Mouse (Mus musculus) limb, embryonic 12.5 days (tissue): ENCODE data around the gene Methig1. TPM values are rescaled to one million over a fixed set of nuclear protein-coding genes. Genes with fewer than 3 reads are reported as not detected.
"Not testable (repeated sequence)": the region's sequence is repeated elsewhere in the genome, so short reads cannot be mapped to it uniquely, and the experiment has no call there.

Source experiments
- ATAC-seq: fragments of 200-750 bp; cut with Nextera tagmentation; 2 replicates; pipeline ENCODE4 v1.8.0; 2017; ENCODE audit warnings: low read depth, moderate TSS enrichment; ENCODE audit not compliant: insufficient number of reproducible peaks, insufficient read depth, low FRiP score, low TSS enrichment
- H3K27ac ChIP-seq: fragments of 300-500 bp; sonication (generic); 2 replicates; pipeline ENCODE4 v1.5.1; 2016; ENCODE audit warnings: mild to moderate bottlenecking, moderate library complexity
- H3K27me3 ChIP-seq: fragments of 300-500 bp; sonication (generic); 2 replicates; pipeline ENCODE4 v1.6.1; 2016; ENCODE audit warnings: mild to moderate bottlenecking, moderate library complexity
- H3K36me3 ChIP-seq: fragments of 300-500 bp; sonication (generic); 2 replicates; pipeline ENCODE4 v1.6.1; 2016; ENCODE audit warnings: mild to moderate bottlenecking, moderate library complexity
- H3K4me1 ChIP-seq: fragments of 300-500 bp; sonication (generic); replicated peaks from 2 replicates; pipeline ENCODE4 v1.6.1; 2016
- H3K4me2 ChIP-seq: fragments of 300-500 bp; sonication (generic); 2 replicates; pipeline ENCODE4 v1.6.1; 2016; ENCODE audit warnings: mild to moderate bottlenecking, moderate library complexity
- H3K4me3 ChIP-seq: fragments of 300-500 bp; sonication (generic); replicated peaks from 2 replicates; pipeline ENCODE4 v1.5.1; 2016; ENCODE audit warnings: mild to moderate bottlenecking
- H3K9ac ChIP-seq: fragments of 300-500 bp; sonication (generic); replicated peaks from 2 replicates; pipeline ENCODE4 v1.6.1; 2016; ENCODE audit warnings: mild to moderate bottlenecking, moderate library complexity
- H3K9me3 ChIP-seq: fragments of 300-500 bp; sonication (generic); 2 replicates; pipeline ENCODE4 v1.6.1; 2016; ENCODE audit warnings: mild to moderate bottlenecking, moderate library complexity
- WGBS: fragments of 180-500 bp; shearing (Covaris S2); methylation state at CpG from one replicate; pipeline ENCODE4 v1.1.7; 2016; 5-methylcytosine and 5-hydroxymethylcytosine counted together
- polyA plus RNA-seq: library from polyadenylated mRNA; unstranded; fragments of >200 nt; fragmentation: Nextera tagmentation; extraction: Ambion mirVana; gene quantifications from 2 replicates; pipeline ENCODE4 v1.2.1, GENCODE M21; 2016

The Methig1 gene
- polyA plus RNA-seq, 1 experiment from 2014 or later = 0.21 TPM

DNA sequence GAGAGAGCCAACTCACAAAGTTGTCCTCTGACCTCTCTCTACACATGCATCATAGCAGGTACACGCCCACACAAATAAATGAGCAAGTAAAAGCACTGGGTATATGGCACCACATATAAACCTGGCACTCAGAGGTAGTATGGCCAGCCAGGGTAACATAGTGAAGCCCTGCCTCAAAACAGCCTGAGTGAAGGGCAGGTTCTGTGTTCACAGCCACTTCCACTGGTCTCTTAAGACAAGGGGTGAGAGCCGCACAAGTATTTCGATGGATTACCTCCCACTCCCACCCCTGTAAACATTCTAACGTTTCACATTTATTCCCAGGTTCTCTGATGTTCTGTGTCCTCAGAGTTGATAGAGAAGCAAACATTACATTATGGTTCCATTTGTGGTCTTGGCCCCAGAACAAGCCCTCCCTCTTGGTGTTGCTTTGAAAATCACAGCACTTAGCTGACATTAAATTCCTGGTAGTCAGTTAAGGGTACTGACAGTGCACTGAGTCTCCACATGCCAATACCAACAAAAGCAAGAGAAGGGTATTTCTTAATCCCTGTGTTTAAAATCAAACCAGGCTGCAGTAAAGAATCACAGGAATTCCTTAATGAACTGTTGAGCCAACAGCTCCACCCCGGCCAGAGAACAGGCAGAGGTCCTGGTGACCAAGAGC lies 11.5 kb upstream of the Methig1 start:
- ATAC-seq, H3K27me3 ChIP-seq, H3K4me1 ChIP-seq, H3K36me3 ChIP-seq, H3K4me2 ChIP-seq, H3K4me3 ChIP-seq, H3K9ac ChIP-seq, H3K27ac ChIP-seq: not testable (repeated sequence)
- WGBS = 74% methylated on average over 4 of the region's 5 CpGs
- H3K9me3 ChIP-seq = peaks cover 11% of the 10 kb centered on the region

DNA sequence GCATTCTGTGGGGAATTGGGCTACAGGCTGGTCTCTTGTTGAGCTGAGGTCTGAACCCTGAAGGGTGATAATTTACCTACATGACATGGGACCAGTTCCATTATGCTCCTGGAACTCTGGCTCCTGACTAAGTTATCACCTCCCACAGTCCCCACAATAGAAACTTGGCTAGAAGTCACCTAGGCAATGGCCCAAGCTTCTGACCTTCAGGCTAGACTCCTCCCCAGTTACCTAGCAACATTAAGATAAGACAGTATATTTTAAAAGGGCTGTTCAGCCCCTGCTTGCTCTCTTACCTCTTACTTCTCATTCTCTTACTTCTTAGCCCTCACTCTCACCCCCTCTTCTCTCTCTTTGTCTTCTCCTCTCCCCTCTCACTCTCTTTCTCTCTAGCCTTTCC lies 7.5 kb upstream of the Methig1 start:
- Histone ChIP-seq H3K4me3 (no peak overlapping the region), H3K27ac (no peak overlapping the region), H3K9me3 (peaks cover 13% of the 10 kb centered on the region), H3K4me1 (no peaks in the 10 kb centered on the region), H3K9ac (no peak overlapping the region), H3K27me3 (no peaks in the 10 kb centered on the region; the same call in 1 of the 2 replicates), H3K4me2 (no peak overlapping the region), H3K36me3 (no peaks in the 10 kb centered on the region)
- ATAC-seq = no peak

DNA sequence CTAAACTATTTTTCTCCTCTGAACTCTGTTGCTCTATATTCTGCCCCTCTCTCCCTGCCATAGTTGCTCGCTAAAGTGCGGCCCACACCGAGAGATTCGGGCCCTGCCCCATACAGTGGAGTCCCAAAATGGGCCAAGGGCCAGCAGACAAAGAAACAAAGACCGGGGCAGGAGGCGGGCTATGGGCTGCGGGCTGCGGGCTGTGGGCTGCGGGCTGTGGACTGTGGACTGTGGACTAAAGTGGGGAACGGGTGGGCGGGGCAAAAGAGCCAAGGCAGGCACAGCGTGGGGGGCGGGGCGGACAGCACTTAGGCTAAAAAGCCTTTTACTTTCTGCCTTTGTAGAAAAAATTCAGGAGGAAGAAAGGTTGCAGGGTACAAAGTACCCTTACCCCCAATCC lies 6.2 kb upstream of the Methig1 start:
- Histone ChIP-seq H3K4me3 (no peak overlapping the region), H3K9ac (no peak overlapping the region), H3K9me3 (peaks cover 13% of the 10 kb centered on the region), H3K27ac (peak overlapping the region; percentile 66; the same call in 1 of the 2 replicates), H3K36me3 (no peaks in the 10 kb centered on the region), H3K4me1 (peaks cover 8% of the 10 kb centered on the region), H3K4me2 (no peak overlapping the region), H3K27me3 (no peaks in the 10 kb centered on the region; the same call in 1 of the 2 replicates)
- ATAC-seq = no peak
- WGBS = 72% methylated on average over 14 of the region's 14 CpGs

GRCm38 (mm10) chr15:100349496-100349895 lies 3.5 kb upstream of the Methig1 start:
- Histone ChIP-seq H3K4me2 (no peak overlapping the region), H3K27ac (no peak overlapping the region), H3K9me3 (peaks cover 13% of the 10 kb centered on the region), H3K27me3 (no peaks in the 10 kb centered on the region; the same call in 1 of the 2 replicates), H3K36me3 (no peaks in the 10 kb centered on the region), H3K4me1 (peaks cover 13% of the 10 kb centered on the region), H3K9ac (no peak overlapping the region), H3K4me3 (no peak overlapping the region)
- WGBS = 30% methylated on average over 2 of the region's 2 CpGs
- ATAC-seq = no peak

- WGBS = 53% methylated on average over 6 of the region's 6 CpGs
- no peak overlapping the region for H3K4me3 ChIP-seq
- peaks cover 13% of the 10 kb centered on the region for H3K4me1 ChIP-seq
- no peak overlapping the region for H3K9ac ChIP-seq
- no peak overlapping the region for H3K27ac ChIP-seq
- H3K9me3 ChIP-seq = 0 out of 2 replicates have a peak, but pooled peaks cover 1% of the 10 kb centered on the region
- H3K36me3 ChIP-seq = no peaks in the 10 kb centered on the region
- ATAC-seq = no peak
- no peak overlapping the region for H3K4me2 ChIP-seq
- no peaks in the 10 kb centered on the region; the same call in 1 of the 2 replicates for H3K27me3 ChIP-seq
These were observed 1.4 kb upstream of the Methig1 start for GRCm38 (mm10) chr15:100351501-100352060.

DNA sequence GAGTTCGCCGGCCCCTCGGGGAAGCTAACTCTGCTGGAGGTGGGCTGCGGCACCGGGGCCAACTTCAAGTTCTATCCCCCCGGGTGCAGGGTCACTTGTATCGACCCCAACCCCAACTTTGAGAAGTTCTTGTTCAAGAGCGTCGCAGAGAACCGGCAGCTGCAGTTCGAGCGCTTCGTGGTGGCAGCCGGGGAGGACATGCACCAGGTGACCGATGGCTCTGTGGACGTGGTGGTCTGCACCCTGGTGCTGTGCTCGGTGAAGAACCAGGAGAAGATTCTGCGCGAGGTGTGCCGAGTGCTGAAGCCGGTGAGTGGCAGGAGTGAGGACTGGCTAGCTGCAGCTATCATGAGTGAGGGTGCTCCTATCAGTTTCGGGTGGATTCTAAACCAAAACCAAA lies 450 bp downstream of the Methig1 start:
- WGBS = 91% methylated on average over 22 of the region's 22 CpGs
- H3K9ac ChIP-seq, H3K4me3 ChIP-seq, H3K27ac ChIP-seq, H3K27me3 ChIP-seq, H3K9me3 ChIP-seq, H3K36me3 ChIP-seq, H3K4me2 ChIP-seq, ATAC-seq: not testable (repeated sequence)
- peaks cover 13% of the 10 kb centered on the region for H3K4me1 ChIP-seq

GRCm38 (mm10) chr15:100355876-100356275 lies 2.9 kb downstream of the Methig1 start:
- H3K9me3 ChIP-seq = no peaks in the 10 kb centered on the region
- H3K9ac ChIP-seq = no peak overlapping the region
- peaks cover 19% of the 10 kb centered on the region for H3K4me1 ChIP-seq
- H3K27me3 ChIP-seq = no peaks in the 10 kb centered on the region
- 39% methylated on average over 5 of the region's 5 CpGs for WGBS
- H3K27ac ChIP-seq = no peak overlapping the region
- no peak overlapping the region for H3K4me3 ChIP-seq
- no peaks in the 10 kb centered on the region for H3K36me3 ChIP-seq
- no peak for ATAC-seq
- no peak overlapping the region for H3K4me2 ChIP-seq

- H3K27ac ChIP-seq = no peak within 1 kb of the TSS
- H3K9ac ChIP-seq = no peak within 1 kb of the TSS
- peaks cover 5% of the 10 kb centered on the region; the same call in 1 of the 2 replicates for H3K9me3 ChIP-seq
- peaks cover 11% of the 10 kb centered on the region; the same call in 1 of the 2 replicates for H3K27me3 ChIP-seq
- H3K4me3 ChIP-seq = no peak within 1 kb of the TSS
- no peak for ATAC-seq
- H3K36me3 ChIP-seq = no peaks in the 10 kb centered on the region
- WGBS = 45% methylated on average over 7 of the region's 7 CpGs
- no peak within 1 kb of the TSS for H3K4me2 ChIP-seq
- H3K4me1 ChIP-seq = peaks cover 12% of the 10 kb centered on the region
These were observed 11.3 kb downstream of the Methig1 start, which contains the start of gene Higd1c for GRCm38 (mm10) chr15:100364242-100364641. Gene Higd1c (plus strand): TSS chr15:100364542.

DNA sequence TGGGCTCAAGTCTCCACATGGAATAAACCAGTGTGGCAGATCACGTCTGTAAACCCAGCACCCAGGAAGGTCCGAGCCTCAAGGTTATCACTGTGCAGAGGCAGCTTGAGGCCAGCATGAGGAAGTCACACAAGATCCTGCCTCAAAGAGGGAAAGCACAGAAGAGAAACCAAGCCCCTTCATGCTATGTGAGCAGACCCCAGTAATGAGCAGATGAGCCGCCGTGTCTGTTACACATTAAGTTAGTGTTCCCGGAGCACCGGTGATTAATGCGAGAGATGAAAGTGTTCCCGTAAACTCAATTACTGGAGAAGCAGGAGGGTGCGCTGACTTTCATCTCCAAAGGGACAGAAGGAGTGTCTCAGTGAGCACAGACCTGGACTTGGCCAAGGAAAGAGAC lies 13.0 kb downstream of the Methig1 start:
- H3K9me3 ChIP-seq, H3K4me3 ChIP-seq, H3K9ac ChIP-seq, H3K36me3 ChIP-seq, H3K27ac ChIP-seq, ATAC-seq, H3K4me1 ChIP-seq, H3K4me2 ChIP-seq: not testable (repeated sequence)
- H3K27me3 ChIP-seq = peaks cover 11% of the 10 kb centered on the region; the same call in 1 of the 2 replicates
- 16% methylated on average over 9 of the region's 9 CpGs for WGBS

DNA sequence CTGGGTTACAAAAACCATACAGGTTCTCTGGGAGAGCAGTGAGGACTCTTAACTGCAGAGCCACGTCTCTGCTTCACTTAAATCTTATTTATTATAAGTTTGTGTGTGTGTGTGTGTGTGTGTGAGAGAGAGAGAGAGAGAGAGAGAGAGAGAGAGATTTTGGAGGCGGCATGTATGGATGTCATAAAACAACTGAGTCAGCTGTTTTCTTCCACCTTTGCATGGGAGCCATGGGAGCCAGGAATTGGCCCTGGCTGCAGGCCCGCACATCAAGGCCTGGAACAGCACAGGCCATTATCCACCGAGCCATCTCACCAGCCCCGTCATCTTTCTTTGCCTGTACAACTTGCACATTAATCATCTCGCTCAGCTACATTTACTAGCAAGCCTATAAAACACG lies 14.2 kb downstream of the Methig1 start:
- H3K36me3 ChIP-seq = no peaks in the 10 kb centered on the region
- H3K9ac ChIP-seq = no peak overlapping the region
- H3K4me2 ChIP-seq = no peak overlapping the region
- no peak overlapping the region for H3K4me3 ChIP-seq
- peaks cover 7% of the 10 kb centered on the region; the same call in 1 of the 2 replicates for H3K4me1 ChIP-seq
- no peak overlapping the region for H3K27ac ChIP-seq
- WGBS = 43% methylated on average over 7 of the region's 7 CpGs
- no peak for ATAC-seq
- peaks cover 11% of the 10 kb centered on the region; the same call in 1 of the 2 replicates for H3K27me3 ChIP-seq
- H3K9me3 ChIP-seq = peaks cover 5% of the 10 kb centered on the region; the same call in 1 of the 2 replicates

GRCm38 (mm10) chr15:100375066-100375465 lies 22.1 kb downstream of the Methig1 start:
- Histone ChIP-seq H3K27ac (no peak overlapping the region), H3K9ac (no peak overlapping the region), H3K36me3 (no peaks in the 10 kb centered on the region), H3K4me1 (no peaks in the 10 kb centered on the region; the same call in 1 of the 2 replicates), H3K4me2 (no peak overlapping the region), H3K27me3 (no peaks in the 10 kb centered on the region), H3K4me3 (no peak overlapping the region), H3K9me3 (0 out of 2 replicates have a peak, but pooled peaks cover 5% of the 10 kb centered on the region)
- ATAC-seq = no peak
- WGBS = 33% methylated on average over 5 of the region's 5 CpGs
